Mouse (Mus musculus) forebrain, embryonic 16.5 days (tissue): ENCODE data around the gene Ppp1r13b. TPM values are rescaled to one million over a fixed set of nuclear protein-coding genes. Genes with fewer than 3 reads are reported as not detected.
A peak's percentile ranks its signal among the peaks of the same experiment; 100 is the strongest.

Source experiments
- ATAC-seq: fragments of 200-750 bp; cut with Nextera tagmentation; 2 replicates; pipeline ENCODE4 v1.8.0; 2017; ENCODE audit warnings: mild to moderate bottlenecking, moderate library complexity
- H3K27ac ChIP-seq: fragments of 300-500 bp; sonication (generic); 2 replicates; pipeline ENCODE4 v1.5.1; 2014; ENCODE audit warnings: low read length, control low read depth
- H3K27me3 ChIP-seq: fragments of 300-500 bp; sonication (generic); replicated peaks from 2 replicates; pipeline ENCODE4 v1.6.1; 2014; ENCODE audit warnings: low read length; ENCODE audit not compliant: control insufficient read depth, insufficient read depth
- H3K36me3 ChIP-seq: fragments of 300-500 bp; sonication (generic); 2 replicates; pipeline ENCODE4 v1.6.1; 2014; ENCODE audit not compliant: control insufficient read depth, insufficient read depth
- H3K4me1 ChIP-seq: fragments of 300-500 bp; sonication (generic); replicated peaks from 2 replicates; pipeline ENCODE4 v1.6.1; 2014; ENCODE audit warnings: low read length; ENCODE audit not compliant: control insufficient read depth, insufficient read depth
- H3K4me2 ChIP-seq: fragments of 300-500 bp; sonication (generic); 2 replicates; pipeline ENCODE4 v1.6.1; 2014; ENCODE audit warnings: mild to moderate bottlenecking, low read length, control low read depth
- H3K4me3 ChIP-seq: fragments of 300-500 bp; sonication (generic); replicated peaks from 2 replicates; pipeline ENCODE4 v1.5.1; 2014; ENCODE audit warnings: mild to moderate bottlenecking, low read length, control low read depth
- H3K9ac ChIP-seq: fragments of 300-500 bp; sonication (generic); replicated peaks from 2 replicates; pipeline ENCODE4 v1.6.1; 2014; ENCODE audit warnings: low read depth, low read length, control low read depth
- H3K9me3 ChIP-seq: fragments of 300-500 bp; sonication (generic); 2 replicates; pipeline ENCODE4 v1.6.1; 2016; ENCODE audit warnings: low read length; ENCODE audit not compliant: control insufficient read depth
- WGBS: fragments of 180-500 bp; shearing (Covaris S2); extraction: QIAGEN DNeasy Blood & Tissue Kit; methylation state at CpG from one replicate; pipeline ENCODE4 v1.1.7; 2014; 5-methylcytosine and 5-hydroxymethylcytosine counted together
- polyA plus RNA-seq: library from polyadenylated mRNA; unstranded; fragments of >200 nt; fragmentation: Nextera tagmentation; extraction: Ambion mirVana; gene quantifications from 2 replicates; pipeline ENCODE4 v1.2.1, GENCODE M21; 2015

Gene Ppp1r13b
- polyA plus RNA-seq, 1 experiment from 2014 or later: 23.5 TPM

- Histone ChIP-seq H3K9ac (no peak overlapping the region), H3K27me3 (no peaks in the 10 kb centered on the region), H3K4me1 (no peaks in the 10 kb centered on the region), H3K4me3 (no peak overlapping the region), H3K4me2 (no peak overlapping the region), H3K36me3 (peaks cover 11% of the 10 kb centered on the region), H3K9me3 (no peaks in the 10 kb centered on the region), H3K27ac (no peak overlapping the region)
- ATAC-seq: no peak
- WGBS: 84% methylated on average over 8 of the region's 8 CpGs
Measured at GRCm38 (mm10) chr12:111797251-111797650, 110.7 kb downstream of the Ppp1r13b start.

GRCm38 (mm10) chr12:111795180-111795895 lies 112.6 kb downstream of the Ppp1r13b start:
- Histone ChIP-seq H3K4me3 (no peak overlapping the region), H3K27me3 (no peaks in the 10 kb centered on the region), H3K9me3 (no peaks in the 10 kb centered on the region), H3K4me1 (peaks cover 8% of the 10 kb centered on the region), H3K27ac (no peak overlapping the region), H3K36me3 (peaks cover 18% of the 10 kb centered on the region), H3K9ac (no peak overlapping the region), H3K4me2 (no peak overlapping the region)
- ATAC-seq: no peak
- WGBS: 91% methylated on average over 28 of the region's 28 CpGs

- no peak overlapping the region for H3K27ac ChIP-seq
- no peak overlapping the region for H3K9ac ChIP-seq
- no peaks in the 10 kb centered on the region for H3K27me3 ChIP-seq
- no peak for ATAC-seq
- 97% methylated on average over 18 of the region's 18 CpGs for WGBS
- H3K4me2 ChIP-seq: no peak overlapping the region
- H3K9me3 ChIP-seq: no peaks in the 10 kb centered on the region
- peaks cover 8% of the 10 kb centered on the region for H3K4me1 ChIP-seq
- H3K4me3 ChIP-seq: no peak overlapping the region
- peaks cover 20% of the 10 kb centered on the region for H3K36me3 ChIP-seq
Measured at GRCm38 (mm10) chr12:111794526-111795179, 113.3 kb downstream of the Ppp1r13b start.

GRCm38 (mm10) chr12:111794102-111794501 lies 113.8 kb downstream of the Ppp1r13b start:
- Histone ChIP-seq H3K4me1 (peaks cover 8% of the 10 kb centered on the region), H3K27me3 (no peaks in the 10 kb centered on the region), H3K36me3 (peaks cover 25% of the 10 kb centered on the region), H3K9me3 (no peaks in the 10 kb centered on the region), H3K27ac (no peak overlapping the region), H3K4me2 (no peak overlapping the region), H3K4me3 (no peak overlapping the region), H3K9ac (no peak overlapping the region)
- no peak for ATAC-seq
- 87% methylated on average over 22 of the region's 22 CpGs for WGBS

- whole genome bisulfite sequencing: 73% methylated on average over 13 of the region's 13 CpGs
- peaks cover 36% of the 10 kb centered on the region for H3K36me3 ChIP-seq
- no peak overlapping the region for H3K4me3 ChIP-seq
- peak; percentile 18; the same call in 1 of the 2 replicates for ATAC-seq
- H3K4me2 ChIP-seq: no peak overlapping the region
- H3K4me1 ChIP-seq: peaks cover 8% of the 10 kb centered on the region
- H3K9me3 ChIP-seq: no peaks in the 10 kb centered on the region
- H3K9ac ChIP-seq: peak overlapping the region; percentile 35; the same call in 1 of the 2 replicates
- H3K27me3 ChIP-seq: no peaks in the 10 kb centered on the region
- peak overlapping the region; percentile 79 for H3K27ac ChIP-seq
Measured at GRCm38 (mm10) chr12:111791474-111792104, 116.3 kb downstream of the Ppp1r13b start.

GRCm38 (mm10) chr12:111790631-111791030 lies 117.3 kb downstream of the Ppp1r13b start:
- peaks cover 40% of the 10 kb centered on the region for H3K36me3 ChIP-seq
- 92% methylated on average over 7 of the region's 7 CpGs for WGBS
- peaks cover 8% of the 10 kb centered on the region for H3K4me1 ChIP-seq
- H3K9ac ChIP-seq: no peak overlapping the region
- no peaks in the 10 kb centered on the region for H3K27me3 ChIP-seq
- no peaks in the 10 kb centered on the region for H3K9me3 ChIP-seq
- H3K4me3 ChIP-seq: no peak overlapping the region
- H3K27ac ChIP-seq: peak overlapping the region; percentile 79; the same call in 1 of the 2 replicates
- ATAC-seq: no peak
- no peak overlapping the region for H3K4me2 ChIP-seq

- 93% methylated on average over 5 of the region's 5 CpGs for WGBS
- H3K27me3 ChIP-seq: no peaks in the 10 kb centered on the region
- ATAC-seq: no peak
- no peak overlapping the region for H3K4me2 ChIP-seq
- H3K4me3 ChIP-seq: no peak overlapping the region
- no peaks in the 10 kb centered on the region for H3K9me3 ChIP-seq
- no peak overlapping the region for H3K27ac ChIP-seq
- peaks cover 43% of the 10 kb centered on the region for H3K36me3 ChIP-seq
- no peak overlapping the region for H3K9ac ChIP-seq
- H3K4me1 ChIP-seq: peaks cover 8% of the 10 kb centered on the region
Measured at GRCm38 (mm10) chr12:111790090-111790489, 117.8 kb downstream of the Ppp1r13b start.

GRCm38 (mm10) chr12:111787015-111787414 lies 120.9 kb downstream of the Ppp1r13b start:
- H3K9ac ChIP-seq: no peak overlapping the region
- H3K4me3 ChIP-seq: no peak overlapping the region
- peaks cover 7% of the 10 kb centered on the region for H3K4me1 ChIP-seq
- no peaks in the 10 kb centered on the region for H3K9me3 ChIP-seq
- H3K27ac ChIP-seq: no peak overlapping the region
- no peak overlapping the region for H3K4me2 ChIP-seq
- peaks cover 40% of the 10 kb centered on the region for H3K36me3 ChIP-seq
- 95% methylated on average over 6 of the region's 6 CpGs for WGBS
- no peak for ATAC-seq
- H3K27me3 ChIP-seq: no peaks in the 10 kb centered on the region

GRCm38 (mm10) chr12:111785174-111785573 lies 122.7 kb downstream of the Ppp1r13b start:
- no peak for ATAC-seq
- Histone ChIP-seq H3K27ac (no peak overlapping the region), H3K4me3 (no peak overlapping the region), H3K9me3 (no peaks in the 10 kb centered on the region), H3K27me3 (no peaks in the 10 kb centered on the region), H3K9ac (no peak overlapping the region), H3K4me1 (no peaks in the 10 kb centered on the region), H3K36me3 (peaks cover 46% of the 10 kb centered on the region), H3K4me2 (no peak overlapping the region)
- WGBS: 69% methylated on average over 14 of the region's 15 CpGs
